Mouse (Mus musculus) cerebellum, adult 2 months (tissue): Measurements from ENCODE around the gene Ndufa6.

Source experiments
- CTCF ChIP-seq: fragments of 200-500 bp; IDR thresholded peaks from 2 replicates; pipeline ENCODE4 v1.5.1; 2011; ENCODE audit warnings: low read depth, mild to moderate bottlenecking, control low read depth, low read length, moderate library complexity, borderline replicate concordance; ENCODE audit not compliant: insufficient read depth
- POLR2A ChIP-seq: fragments of 200-500 bp; IDR thresholded peaks from 2 replicates; pipeline ENCODE4 v1.6.1; 2011; ENCODE audit warnings: low read length, control low read depth, borderline replicate concordance; ENCODE audit not compliant: insufficient read depth

- TF ChIP-seq CTCF: no peak
- TF ChIP-seq POLR2A: no peak
These were observed 16.2 kb downstream of the Ndufa6 start for GRCm38 (mm10) chr15:82337875-82338274.
